Mouse (Mus musculus) testis, postnatal 10 days (tissue): ENCODE measurements around the gene Rasgef1b.

ENCODE experiments used
- DNase-seq: peaks from one replicate; pipeline ENCODE4 v3.0.0; 2021; ENCODE audit warnings: low spot score

Rasgef1b gene

GRCm38 (mm10) chr5:99370636-99371035, 358.2 kb downstream of the Rasgef1b start:
- no peak for DNase-seq

GRCm38 (mm10) chr5:99369256-99369655, 359.6 kb downstream of the Rasgef1b start:
- no peak for DNase-seq

GRCm38 (mm10) chr5:99368615-99369014, 360.2 kb downstream of the Rasgef1b start:
- DNase-seq = no peak

GRCm38 (mm10) chr5:99360531-99360930, 368.3 kb downstream of the Rasgef1b start:
- DNase-seq = no peak

- no peak for DNase-seq
Observed at GRCm38 (mm10) chr5:99359251-99359650, 369.6 kb downstream of the Rasgef1b start.

GRCm38 (mm10) chr5:99354640-99355132, 374.2 kb downstream of the Rasgef1b start:
- DNase-seq = peak; percentile 57

- DNase-seq = no peak
Observed at GRCm38 (mm10) chr5:99350030-99350429, 378.8 kb downstream of the Rasgef1b start.

- DNase-seq = peak; percentile 78
Observed at GRCm38 (mm10) chr5:99348257-99348849, 380.5 kb downstream of the Rasgef1b start.

- no peak for DNase-seq
Observed at GRCm38 (mm10) chr5:99342527-99342926, 386.3 kb downstream of the Rasgef1b start.

GRCm38 (mm10) chr5:99340311-99340989, 388.4 kb downstream of the Rasgef1b start:
- DNase-seq = no peak

- peak; percentile 73 for DNase-seq
Observed at GRCm38 (mm10) chr5:99339790-99340189, 389.1 kb downstream of the Rasgef1b start.

GRCm38 (mm10) chr5:99338826-99339225, 390.0 kb downstream of the Rasgef1b start:
- no peak for DNase-seq

GRCm38 (mm10) chr5:99336427-99336826, 392.4 kb downstream of the Rasgef1b start:
- DNase-seq = no peak

- DNase-seq = no peak
Observed at GRCm38 (mm10) chr5:99334017-99334416, 394.8 kb downstream of the Rasgef1b start.

- DNase-seq = no peak
Observed at GRCm38 (mm10) chr5:99332021-99332420, 396.8 kb downstream of the Rasgef1b start.

- DNase-seq = peak; percentile 48
Observed at GRCm38 (mm10) chr5:99329065-99329464, 399.8 kb downstream of the Rasgef1b start.

GRCm38 (mm10) chr5:99327019-99327418, 401.8 kb downstream of the Rasgef1b start:
- no peak for DNase-seq

- DNase-seq = no peak
Observed at GRCm38 (mm10) chr5:99325301-99325700, 403.6 kb downstream of the Rasgef1b start.

GRCm38 (mm10) chr5:99320783-99321182, 408.1 kb downstream of the Rasgef1b start:
- no peak for DNase-seq

GRCm38 (mm10) chr5:99297939-99298338, 430.9 kb downstream of the Rasgef1b start:
- no peak for DNase-seq

GRCm38 (mm10) chr5:99296348-99296747, 432.5 kb downstream of the Rasgef1b start:
- DNase-seq = no peak

- DNase-seq = no peak
Observed at GRCm38 (mm10) chr5:99292287-99292851, 436.5 kb downstream of the Rasgef1b start.
